Mouse (Mus musculus): Measurements from ENCODE around the gene AI464131. TPM values are rescaled to one million over a fixed set of nuclear protein-coding genes. Genes with fewer than 3 reads are reported as not detected.
A peak's percentile ranks its signal among the peaks of the same experiment; 100 is the strongest.

The AI464131 gene
- 3.9 and 4.2 TPM in 2 replicates for polyA plus RNA-seq (2014; fragmentation: Nextera tagmentation; extraction: Ambion mirVana)

DNA sequence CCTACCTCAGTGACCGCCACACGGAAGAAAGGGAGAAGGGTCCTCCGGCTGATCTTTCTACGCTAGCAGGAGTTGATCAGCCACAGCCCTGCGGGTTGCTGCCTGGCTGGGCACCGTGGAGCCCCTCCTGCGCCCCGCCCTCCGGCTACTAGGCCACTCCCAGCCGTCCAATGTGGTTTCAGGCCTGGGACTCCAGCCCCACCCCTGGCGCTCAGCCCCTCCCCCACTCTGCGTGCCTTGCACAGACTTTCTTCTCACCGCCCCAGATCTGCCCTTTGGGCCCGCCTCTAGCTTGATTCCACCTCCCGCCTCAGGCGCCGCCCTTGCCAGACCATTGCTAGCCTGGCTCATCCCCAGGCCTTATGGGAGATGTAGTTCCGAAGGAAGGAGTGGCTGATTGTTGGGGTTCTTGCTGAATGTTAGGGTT lies at the start of gene AI464131:
AI464131 (minus strand) TSS at position 91 of the 427 bp plus-strand sequence.
- Histone ChIP-seq H3K4me3 (ENCODE audit: low read depth, low read length) (peak within 1 kb of the TSS; percentile 33), H3K9ac (ENCODE audit: low read length) (peak within 1 kb of the TSS; percentile 43; the same call in 1 of the 2 replicates), H3K4me2 (ENCODE audit: low read depth, severe bottlenecking) (peak within 1 kb of the TSS; percentile 62), H3K9me3 (ENCODE audit: control insufficient read depth, low read length) (no peaks in the 10 kb centered on the region), H3K27me3 (ENCODE audit: control insufficient read depth, insufficient read depth, low read length) (peaks cover 40% of the 10 kb centered on the region), H3K27ac (replicated peaks; ENCODE audit: low read depth, low read length) (no peak within 1 kb of the TSS), H3K36me3 (ENCODE audit: control insufficient read depth, insufficient read depth, low read length) (no peaks in the 10 kb centered on the region), H3K4me1 (ENCODE audit: control insufficient read depth, insufficient read depth, low read length) (peaks cover 22% of the 10 kb centered on the region)
- DNase-seq (ENCODE audit: low spot score) (peak; percentile 99), ATAC-seq (ENCODE audit: insufficient number of reproducible peaks, low FRiP score, low TSS enrichment, low read depth) (peak; percentile 93)
- WGBS, result 1% methylated on average over 18 of the region's 18 CpGs

DNA sequence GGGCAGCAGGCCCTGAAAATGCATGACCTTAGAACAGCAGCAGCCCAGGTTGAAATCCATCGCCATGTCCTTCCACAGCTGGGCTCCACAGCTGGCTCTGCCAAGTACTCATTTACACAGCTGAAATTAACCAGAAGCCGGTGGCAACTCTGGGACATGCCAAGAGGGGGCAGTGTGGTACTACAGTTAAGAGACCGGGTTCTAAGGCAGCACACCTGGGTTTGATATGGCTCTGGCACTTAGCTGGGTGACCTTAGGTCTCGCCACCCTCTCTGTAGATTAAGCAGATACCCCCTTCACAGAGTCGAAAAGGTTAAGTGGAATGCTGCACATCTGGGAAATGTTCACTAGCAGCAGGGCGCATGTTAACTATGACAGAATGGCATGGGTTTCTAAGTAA lies 49.7 kb upstream of the AI464131 start:
- WGBS, result 11% methylated on average over 6 of the region's 6 CpGs

DNA sequence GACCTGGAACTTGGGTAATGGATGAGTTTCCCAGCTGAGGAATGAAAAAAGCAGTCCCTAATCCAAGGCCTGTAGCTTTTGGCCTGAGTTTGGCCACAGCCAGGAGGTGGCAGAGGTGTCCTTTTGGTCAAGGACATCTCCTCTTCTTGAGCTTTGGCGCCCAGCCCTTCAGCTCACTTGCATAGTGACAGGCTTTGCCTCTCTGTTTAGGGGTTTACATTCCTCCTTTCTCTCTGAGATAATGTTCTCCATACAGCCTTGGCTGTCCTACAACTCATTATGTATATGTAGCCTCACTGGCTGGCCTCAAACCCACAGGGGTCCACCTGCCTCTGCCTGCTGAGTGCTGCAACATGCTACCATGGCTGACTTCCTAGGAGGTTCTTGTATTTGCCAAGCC lies 44.2 kb upstream of the AI464131 start:
- WGBS, result 80% methylated on average over 1 of the region's 1 CpGs
- H3K36me3 ChIP-seq (ENCODE audit: control insufficient read depth, insufficient read depth, low read length), result no peaks in the 10 kb centered on the region
- no peak overlapping the region for H3K4me3 ChIP-seq (ENCODE audit: low read depth, low read length)
- H3K27me3 ChIP-seq (ENCODE audit: control insufficient read depth, insufficient read depth, low read length), result no peaks in the 10 kb centered on the region
- no peaks in the 10 kb centered on the region for H3K9me3 ChIP-seq (ENCODE audit: control insufficient read depth, low read length)
- H3K9ac ChIP-seq (ENCODE audit: low read length), result no peak overlapping the region
- no peak overlapping the region for H3K27ac ChIP-seq (replicated peaks; ENCODE audit: low read depth, low read length)
- H3K4me2 ChIP-seq (ENCODE audit: low read depth, severe bottlenecking), result no peak overlapping the region
- H3K4me1 ChIP-seq (ENCODE audit: control insufficient read depth, insufficient read depth, low read length), result no peaks in the 10 kb centered on the region
- DNase-seq (ENCODE audit: low spot score) (no peak), ATAC-seq (ENCODE audit: insufficient number of reproducible peaks, low FRiP score, low TSS enrichment, low read depth) (no peak)

More for the DNA sequence above, 49.7 kb upstream of the AI464131 start:
- DNase-seq (ENCODE audit: low spot score), result peak; percentile 96
- no peak overlapping the region for H3K4me3 ChIP-seq (ENCODE audit: low read depth, low read length)
- H3K27ac ChIP-seq (replicated peaks; ENCODE audit: low read depth, low read length), result no peak overlapping the region
- H3K4me1 ChIP-seq (ENCODE audit: control insufficient read depth, insufficient read depth, low read length), result peaks cover 12% of the 10 kb centered on the region; the same call in 1 of the 2 replicates
- no peak overlapping the region for H3K9ac ChIP-seq (ENCODE audit: low read length)
- no peaks in the 10 kb centered on the region for H3K27me3 ChIP-seq (ENCODE audit: control insufficient read depth, insufficient read depth, low read length)
- H3K36me3 ChIP-seq (ENCODE audit: control insufficient read depth, insufficient read depth, low read length), result no peaks in the 10 kb centered on the region
- ATAC-seq (ENCODE audit: insufficient number of reproducible peaks, low FRiP score, low TSS enrichment, low read depth), result peak; percentile 77; the same call in 1 of the 2 replicates
- no peaks in the 10 kb centered on the region for H3K9me3 ChIP-seq (ENCODE audit: control insufficient read depth, low read length)
- H3K4me2 ChIP-seq (ENCODE audit: low read depth, severe bottlenecking), result no peak overlapping the region

DNA sequence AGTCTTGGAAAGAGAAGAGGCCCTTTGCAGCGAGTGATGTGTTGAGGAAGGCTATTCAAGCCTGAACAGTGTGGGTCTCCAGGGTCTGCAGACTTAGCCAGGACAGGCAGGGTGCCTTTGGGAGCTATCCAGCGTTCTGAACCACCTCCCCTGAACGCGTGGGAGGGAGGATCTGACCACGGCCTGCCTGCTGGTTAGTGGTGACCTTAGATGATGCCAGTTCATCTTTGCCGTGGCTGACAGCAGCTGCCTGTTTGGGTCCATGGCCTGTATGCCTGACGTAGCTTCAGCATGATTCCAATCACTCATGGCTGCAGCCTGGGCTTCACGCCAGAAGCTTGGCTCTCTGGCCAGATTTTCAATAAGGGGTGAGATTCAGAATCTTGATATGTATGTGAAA lies 43.1 kb upstream of the AI464131 start:
- no peak for ATAC-seq (ENCODE audit: insufficient number of reproducible peaks, low FRiP score, low TSS enrichment, low read depth)

DNA sequence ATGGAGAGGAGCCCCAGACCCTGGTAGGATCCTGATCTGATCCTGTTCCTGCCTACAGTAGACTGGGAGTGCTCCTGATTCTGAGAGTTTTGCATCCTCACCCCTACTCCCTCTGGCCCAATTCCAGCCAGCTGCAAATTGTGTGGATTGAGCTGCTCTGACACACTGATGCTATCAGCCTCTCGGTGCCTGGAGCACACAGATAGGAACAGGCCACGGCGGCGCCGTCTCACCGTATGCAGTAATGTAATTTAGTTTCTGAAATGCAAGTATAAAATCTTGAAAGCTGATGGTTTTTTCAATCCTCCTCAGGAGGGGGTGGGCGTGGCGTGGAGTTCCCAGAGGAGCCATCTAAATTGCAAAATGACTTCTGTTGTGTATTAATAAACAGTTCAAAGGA lies 39.3 kb upstream of the AI464131 start:
- Histone ChIP-seq H3K9ac (ENCODE audit: low read length) (no peak overlapping the region), H3K27ac (replicated peaks; ENCODE audit: low read depth, low read length) (no peak overlapping the region), H3K36me3 (ENCODE audit: control insufficient read depth, insufficient read depth, low read length) (no peaks in the 10 kb centered on the region), H3K9me3 (ENCODE audit: control insufficient read depth, low read length) (no peaks in the 10 kb centered on the region), H3K4me1 (ENCODE audit: control insufficient read depth, insufficient read depth, low read length) (no peaks in the 10 kb centered on the region), H3K27me3 (ENCODE audit: control insufficient read depth, insufficient read depth, low read length) (no peaks in the 10 kb centered on the region), H3K4me3 (ENCODE audit: low read depth, low read length) (no peak overlapping the region), H3K4me2 (ENCODE audit: low read depth, severe bottlenecking) (no peak overlapping the region)
- no peak for ATAC-seq (ENCODE audit: insufficient number of reproducible peaks, low FRiP score, low TSS enrichment, low read depth)
- 86% methylated on average over 8 of the region's 8 CpGs for WGBS
- no peak for DNase-seq (ENCODE audit: low spot score)

More for the DNA sequence above, 43.1 kb upstream of the AI464131 start:
- no peak overlapping the region for H3K9ac ChIP-seq (ENCODE audit: low read length)
- no peaks in the 10 kb centered on the region for H3K9me3 ChIP-seq (ENCODE audit: control insufficient read depth, low read length)
- peak; percentile 84 for DNase-seq (ENCODE audit: low spot score)
- H3K27me3 ChIP-seq (ENCODE audit: control insufficient read depth, insufficient read depth, low read length), result no peaks in the 10 kb centered on the region
- H3K4me1 ChIP-seq (ENCODE audit: control insufficient read depth, insufficient read depth, low read length), result no peaks in the 10 kb centered on the region
- no peak overlapping the region for H3K4me2 ChIP-seq (ENCODE audit: low read depth, severe bottlenecking)
- H3K27ac ChIP-seq (replicated peaks; ENCODE audit: low read depth, low read length), result no peak overlapping the region
- 15% methylated on average over 8 of the region's 8 CpGs for WGBS
- no peak overlapping the region for H3K4me3 ChIP-seq (ENCODE audit: low read depth, low read length)
- no peaks in the 10 kb centered on the region for H3K36me3 ChIP-seq (ENCODE audit: control insufficient read depth, insufficient read depth, low read length)

DNA sequence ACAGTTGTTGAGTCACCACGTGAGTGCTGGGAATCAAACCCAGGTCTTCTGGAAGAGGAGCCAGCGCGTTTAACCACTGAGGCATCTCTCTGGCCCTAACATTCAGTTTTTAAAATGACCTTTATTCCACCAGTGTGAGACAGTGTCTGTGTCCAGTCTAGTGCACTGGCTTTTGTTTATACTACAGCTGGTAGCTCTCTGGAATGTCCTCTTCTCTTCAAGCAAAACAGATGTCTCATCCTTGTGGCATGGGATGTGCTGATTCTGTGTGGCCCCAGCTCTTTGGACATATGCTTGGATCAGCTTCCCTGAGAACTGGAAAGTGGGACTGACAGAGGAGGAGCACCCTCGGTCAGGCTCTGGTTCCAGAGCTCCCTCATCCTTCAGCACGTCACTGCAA lies 32.0 kb upstream of the AI464131 start:
- Histone ChIP-seq H3K9me3 (ENCODE audit: control insufficient read depth, low read length) (no peaks in the 10 kb centered on the region), H3K4me2 (ENCODE audit: low read depth, severe bottlenecking) (no peak overlapping the region), H3K36me3 (ENCODE audit: control insufficient read depth, insufficient read depth, low read length) (no peaks in the 10 kb centered on the region), H3K27me3 (ENCODE audit: control insufficient read depth, insufficient read depth, low read length) (no peaks in the 10 kb centered on the region), H3K4me3 (ENCODE audit: low read depth, low read length) (no peak overlapping the region), H3K27ac (replicated peaks; ENCODE audit: low read depth, low read length) (no peak overlapping the region), H3K4me1 (ENCODE audit: control insufficient read depth, insufficient read depth, low read length) (no peaks in the 10 kb centered on the region), H3K9ac (ENCODE audit: low read length) (no peak overlapping the region)
- 72% methylated on average over 5 of the region's 5 CpGs for WGBS
- ATAC-seq (ENCODE audit: insufficient number of reproducible peaks, low FRiP score, low TSS enrichment, low read depth), result no peak
- no peak for DNase-seq (ENCODE audit: low spot score)

DNA sequence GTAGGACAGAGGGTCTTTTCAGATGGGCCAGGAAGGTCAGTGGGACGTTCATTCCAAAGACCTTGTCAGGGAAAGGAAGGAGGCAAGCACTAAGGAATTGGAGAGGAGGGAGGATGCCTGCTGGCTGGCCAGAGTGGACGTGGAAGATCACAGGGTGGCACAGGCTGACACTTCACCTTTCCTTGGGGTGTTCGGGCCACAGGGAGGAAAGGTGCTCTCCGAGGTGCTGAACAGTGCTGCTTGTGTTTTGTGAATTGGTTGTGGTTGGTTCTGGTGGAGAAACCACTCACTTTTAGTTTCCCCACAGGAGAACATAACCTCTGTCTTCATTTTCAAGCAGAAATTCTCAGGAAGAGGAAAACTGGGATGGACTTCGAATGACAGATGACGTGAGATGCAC lies 29.5 kb upstream of the AI464131 start:
- Histone ChIP-seq H3K9ac (ENCODE audit: low read length) (no peak overlapping the region), H3K9me3 (ENCODE audit: control insufficient read depth, low read length) (no peaks in the 10 kb centered on the region), H3K4me2 (ENCODE audit: low read depth, severe bottlenecking) (no peak overlapping the region), H3K27me3 (ENCODE audit: control insufficient read depth, insufficient read depth, low read length) (no peaks in the 10 kb centered on the region), H3K27ac (replicated peaks; ENCODE audit: low read depth, low read length) (no peak overlapping the region), H3K4me3 (ENCODE audit: low read depth, low read length) (no peak overlapping the region), H3K36me3 (ENCODE audit: control insufficient read depth, insufficient read depth, low read length) (no peaks in the 10 kb centered on the region), H3K4me1 (ENCODE audit: control insufficient read depth, insufficient read depth, low read length) (no peaks in the 10 kb centered on the region)
- WGBS, result 24% methylated on average over 6 of the region's 6 CpGs
- ATAC-seq (ENCODE audit: insufficient number of reproducible peaks, low FRiP score, low TSS enrichment, low read depth) (no peak), DNase-seq (ENCODE audit: low spot score) (peak; percentile 84)

DNA sequence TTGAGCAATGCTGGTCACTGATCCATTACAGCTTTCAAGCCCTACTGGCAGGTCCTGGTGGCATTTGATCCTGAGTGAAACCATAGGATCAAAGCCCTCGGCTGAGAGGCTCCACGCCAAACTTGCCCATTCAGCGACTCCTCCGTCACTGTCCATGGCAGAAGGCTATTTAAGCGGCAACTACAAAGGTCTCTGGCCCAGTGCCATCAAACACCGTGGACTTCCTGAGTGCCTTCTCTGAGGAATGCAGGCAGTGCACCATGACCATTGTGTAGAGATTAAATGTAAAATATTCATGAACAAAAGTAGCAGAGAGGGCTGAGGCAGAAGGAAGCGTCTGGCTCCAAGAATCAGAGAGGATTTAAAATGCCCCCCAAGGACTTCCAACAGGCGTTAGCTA lies 25.1 kb upstream of the AI464131 start:
- Histone ChIP-seq H3K27ac (replicated peaks; ENCODE audit: low read depth, low read length) (no peak overlapping the region), H3K4me1 (ENCODE audit: control insufficient read depth, insufficient read depth, low read length) (no peaks in the 10 kb centered on the region), H3K9ac (ENCODE audit: low read length) (no peak overlapping the region), H3K4me2 (ENCODE audit: low read depth, severe bottlenecking) (no peak overlapping the region), H3K9me3 (ENCODE audit: control insufficient read depth, low read length) (no peaks in the 10 kb centered on the region), H3K36me3 (ENCODE audit: control insufficient read depth, insufficient read depth, low read length) (no peaks in the 10 kb centered on the region), H3K4me3 (ENCODE audit: low read depth, low read length) (no peak overlapping the region), H3K27me3 (ENCODE audit: control insufficient read depth, insufficient read depth, low read length) (no peaks in the 10 kb centered on the region)
- WGBS, result 24% methylated on average over 8 of the region's 8 CpGs
- ATAC-seq (ENCODE audit: insufficient number of reproducible peaks, low FRiP score, low TSS enrichment, low read depth) (no peak), DNase-seq (ENCODE audit: low spot score) (no peak)

DNA sequence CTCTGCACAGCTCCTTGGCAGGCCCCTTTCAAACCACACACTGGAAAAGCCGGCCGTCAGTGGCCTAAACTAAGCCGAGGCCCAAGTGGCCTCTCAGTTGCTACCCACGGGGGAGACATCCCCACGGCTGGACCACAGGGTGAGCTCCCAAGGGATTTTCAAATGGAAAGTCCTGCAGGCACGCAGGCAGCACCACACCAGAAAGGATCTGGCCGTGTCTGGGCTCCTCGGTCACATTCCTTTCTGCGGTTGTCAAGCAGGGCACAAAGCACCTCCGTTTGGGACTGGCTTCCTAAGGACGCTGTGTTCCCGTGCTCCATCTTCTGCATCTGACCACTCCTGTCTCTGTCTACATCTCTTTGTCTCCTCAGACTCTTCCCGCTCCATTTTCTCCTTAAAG lies 24.2 kb upstream of the AI464131 start:
- no peak for DNase-seq (ENCODE audit: low spot score)
- ATAC-seq (ENCODE audit: insufficient number of reproducible peaks, low FRiP score, low TSS enrichment, low read depth), result no peak
- no peak overlapping the region for H3K4me3 ChIP-seq (ENCODE audit: low read depth, low read length)
- no peak overlapping the region for H3K4me2 ChIP-seq (ENCODE audit: low read depth, severe bottlenecking)
- no peaks in the 10 kb centered on the region for H3K36me3 ChIP-seq (ENCODE audit: control insufficient read depth, insufficient read depth, low read length)
- H3K9me3 ChIP-seq (ENCODE audit: control insufficient read depth, low read length), result no peaks in the 10 kb centered on the region
- H3K9ac ChIP-seq (ENCODE audit: low read length), result no peak overlapping the region
- no peaks in the 10 kb centered on the region for H3K27me3 ChIP-seq (ENCODE audit: control insufficient read depth, insufficient read depth, low read length)
- H3K4me1 ChIP-seq (ENCODE audit: control insufficient read depth, insufficient read depth, low read length), result no peaks in the 10 kb centered on the region
- no peak overlapping the region for H3K27ac ChIP-seq (replicated peaks; ENCODE audit: low read depth, low read length)
- 50% methylated on average over 13 of the region's 13 CpGs for WGBS

Measured in limb, embryonic 11.5 days (tissue).